Mouse (Mus musculus): ENCODE data around the gene Bcr.

Gene Bcr

GRCm38 (mm10) chr10:75170207-75170850 is 109.9 kb downstream of the Bcr start:
- no peak for ATAC-seq (ENCODE audit: insufficient number of reproducible peaks, low FRiP score, low TSS enrichment)

- ATAC-seq (ENCODE audit: insufficient number of reproducible peaks, low FRiP score, low TSS enrichment): no peak
These were observed 112.7 kb downstream of the Bcr start for GRCm38 (mm10) chr10:75173056-75173455.

GRCm38 (mm10) chr10:75173712-75174111 is 113.3 kb downstream of the Bcr start:
- no peak for ATAC-seq (ENCODE audit: insufficient number of reproducible peaks, low FRiP score, low TSS enrichment)

GRCm38 (mm10) chr10:75176494-75176893 is 116.1 kb downstream of the Bcr start:
- ATAC-seq (ENCODE audit: insufficient number of reproducible peaks, low FRiP score, low TSS enrichment): no peak

- no peak for ATAC-seq (ENCODE audit: insufficient number of reproducible peaks, low FRiP score, low TSS enrichment)
These were observed 118.5 kb downstream of the Bcr start for GRCm38 (mm10) chr10:75178911-75179310.

- peak; percentile 60; the same call in 1 of the 2 replicates for ATAC-seq (ENCODE audit: insufficient number of reproducible peaks, low FRiP score, low TSS enrichment)
These were observed 121.9 kb downstream of the Bcr start for GRCm38 (mm10) chr10:75182151-75182774.

GRCm38 (mm10) chr10:75184826-75185225 is 124.4 kb downstream of the Bcr start:
- no peak for ATAC-seq (ENCODE audit: insufficient number of reproducible peaks, low FRiP score, low TSS enrichment)

GRCm38 (mm10) chr10:75186551-75186950 is 126.2 kb downstream of the Bcr start:
- ATAC-seq (ENCODE audit: insufficient number of reproducible peaks, low FRiP score, low TSS enrichment): no peak

GRCm38 (mm10) chr10:75187366-75188056 is 127.1 kb downstream of the Bcr start:
- ATAC-seq (ENCODE audit: insufficient number of reproducible peaks, low FRiP score, low TSS enrichment): no peak

- ATAC-seq (ENCODE audit: insufficient number of reproducible peaks, low FRiP score, low TSS enrichment): no peak
These were observed 131.3 kb downstream of the Bcr start for GRCm38 (mm10) chr10:75191647-75192046.

- no peak for ATAC-seq (ENCODE audit: insufficient number of reproducible peaks, low FRiP score, low TSS enrichment)
These were observed 137.4 kb downstream of the Bcr start for GRCm38 (mm10) chr10:75197817-75198216.

- no peak for ATAC-seq (ENCODE audit: insufficient number of reproducible peaks, low FRiP score, low TSS enrichment)
These were observed 140.3 kb downstream of the Bcr start for GRCm38 (mm10) chr10:75200733-75201132.

- no peak for ATAC-seq (ENCODE audit: insufficient number of reproducible peaks, low FRiP score, low TSS enrichment)
These were observed 145.8 kb downstream of the Bcr start for GRCm38 (mm10) chr10:75206192-75206591.

GRCm38 (mm10) chr10:75210841-75211240 is 150.4 kb downstream of the Bcr start:
- ATAC-seq (ENCODE audit: insufficient number of reproducible peaks, low FRiP score, low TSS enrichment): no peak

- peak; percentile 99 for ATAC-seq (ENCODE audit: insufficient number of reproducible peaks, low FRiP score, low TSS enrichment)
These were observed 151.6 kb downstream of the Bcr start, which contains the start of gene Specc1l for GRCm38 (mm10) chr10:75211807-75212645. TSS of gene Specc1l (plus strand) at chr10:75212073.

- no peak for ATAC-seq (ENCODE audit: insufficient number of reproducible peaks, low FRiP score, low TSS enrichment)
These were observed 152.6 kb downstream of the Bcr start for GRCm38 (mm10) chr10:75212981-75213380.

- ATAC-seq (ENCODE audit: insufficient number of reproducible peaks, low FRiP score, low TSS enrichment): no peak
These were observed 160.3 kb downstream of the Bcr start for GRCm38 (mm10) chr10:75220722-75221121.

- ATAC-seq (ENCODE audit: insufficient number of reproducible peaks, low FRiP score, low TSS enrichment): no peak
These were observed 161.7 kb downstream of the Bcr start for GRCm38 (mm10) chr10:75221936-75222610.

- no peak for ATAC-seq (ENCODE audit: insufficient number of reproducible peaks, low FRiP score, low TSS enrichment)
These were observed 162.2 kb downstream of the Bcr start for GRCm38 (mm10) chr10:75222611-75222998.

GRCm38 (mm10) chr10:75224154-75224553 is 163.8 kb downstream of the Bcr start:
- ATAC-seq (ENCODE audit: insufficient number of reproducible peaks, low FRiP score, low TSS enrichment): no peak

Measured in cerebellum, adult (tissue).